Mouse (Mus musculus) retina, postnatal 7 days (tissue): ENCODE measurements around the gene Spata25.
"Not testable (repeated sequence)": the region's sequence is repeated elsewhere in the genome, so short reads cannot be mapped to it uniquely, and the experiment has no call there.

Experiments
- DNase-seq: peaks from one replicate; pipeline ENCODE4 v3.0.0-alpha.2; 2012; ENCODE audit warnings: low read depth, low spot score

Spata25 gene

DNA sequence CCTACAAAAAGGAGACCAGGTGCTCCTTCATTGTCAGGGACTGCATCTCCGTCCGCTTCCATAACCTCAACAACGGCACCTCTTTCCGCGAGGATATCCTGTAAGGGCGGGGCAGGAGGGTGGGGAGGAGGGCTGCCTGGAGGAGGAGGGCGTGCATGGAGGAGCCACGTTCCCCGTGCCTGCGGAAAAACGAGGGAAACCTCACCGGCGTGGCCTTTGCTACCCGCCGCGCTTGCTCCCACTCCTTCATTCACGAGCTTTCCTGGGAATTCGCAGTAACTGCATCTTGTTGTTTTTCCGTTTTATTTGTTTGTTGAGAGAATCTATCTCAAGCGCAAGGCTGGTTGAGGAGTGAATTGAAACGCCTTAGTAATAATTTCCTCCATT lies 23.0 kb downstream of the Spata25 start:
- DNase-seq: no peak

DNA sequence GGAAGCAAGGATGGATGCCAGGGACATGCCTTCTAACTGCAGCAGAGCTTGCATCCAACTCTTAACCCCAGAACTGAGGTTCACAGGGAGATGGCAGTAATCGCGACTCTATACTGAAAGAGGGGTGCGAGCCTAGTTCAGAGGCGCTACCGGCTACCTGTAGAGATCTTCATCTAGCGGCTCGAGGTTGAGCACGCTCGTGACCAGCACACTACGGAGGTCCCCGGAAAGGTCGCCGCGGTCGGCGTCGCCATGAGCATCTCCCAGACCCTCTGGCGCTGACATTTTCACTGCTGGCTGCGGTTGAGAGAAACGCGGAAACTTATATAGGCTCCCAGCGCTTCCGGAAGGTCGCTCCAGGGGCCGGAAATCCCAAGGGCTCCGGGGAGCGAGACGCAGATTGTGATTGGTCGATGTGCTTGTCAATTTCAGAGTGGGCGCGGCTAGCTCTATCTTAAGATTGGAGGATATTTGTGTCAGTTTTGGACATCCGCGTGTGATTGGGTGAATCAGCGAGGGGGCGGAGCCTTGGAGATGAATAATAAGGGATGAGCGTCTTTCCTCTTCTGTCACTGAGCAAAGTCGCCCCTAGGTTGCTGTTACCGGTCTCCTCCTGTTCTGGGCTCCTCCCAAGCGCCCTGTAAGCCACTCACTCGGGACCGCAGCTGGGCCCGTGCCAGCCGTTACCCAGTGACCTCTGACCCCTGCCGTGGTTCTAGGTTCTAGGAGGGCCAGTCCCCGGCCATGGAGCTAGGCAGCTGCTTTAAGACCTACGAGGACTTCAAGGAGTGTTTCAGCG lies 23.6 kb downstream of the Spata25 start, which contains the start of the genes Acot8 and Zswim3:
Gene Acot8 (minus strand): TSS at position 350 of the 799 bp plus-strand sequence.
Gene Zswim3 (plus strand): TSS at position 566 of the 799 bp plus-strand sequence.
- DNase-seq: peak; percentile 99

DNA sequence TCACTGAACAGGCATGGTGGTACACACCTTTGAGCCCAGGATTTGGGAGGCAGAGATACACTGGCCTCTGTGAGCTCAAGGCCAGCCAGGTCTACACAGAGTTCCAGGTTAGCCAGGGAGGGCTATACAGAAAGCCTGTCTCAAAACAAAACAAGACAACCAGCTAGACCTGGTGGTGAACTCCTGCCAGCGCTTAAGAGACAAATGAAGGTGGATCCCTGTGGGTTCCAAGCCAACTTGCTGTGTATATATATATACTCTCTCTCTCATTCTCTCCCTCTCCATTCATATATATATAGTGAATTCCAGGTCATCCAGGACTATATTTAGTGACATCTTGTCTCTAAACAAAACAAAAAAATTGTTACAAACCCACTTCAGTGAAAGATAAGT lies 24.4 kb downstream of the Spata25 start:
- no peak for DNase-seq

DNA sequence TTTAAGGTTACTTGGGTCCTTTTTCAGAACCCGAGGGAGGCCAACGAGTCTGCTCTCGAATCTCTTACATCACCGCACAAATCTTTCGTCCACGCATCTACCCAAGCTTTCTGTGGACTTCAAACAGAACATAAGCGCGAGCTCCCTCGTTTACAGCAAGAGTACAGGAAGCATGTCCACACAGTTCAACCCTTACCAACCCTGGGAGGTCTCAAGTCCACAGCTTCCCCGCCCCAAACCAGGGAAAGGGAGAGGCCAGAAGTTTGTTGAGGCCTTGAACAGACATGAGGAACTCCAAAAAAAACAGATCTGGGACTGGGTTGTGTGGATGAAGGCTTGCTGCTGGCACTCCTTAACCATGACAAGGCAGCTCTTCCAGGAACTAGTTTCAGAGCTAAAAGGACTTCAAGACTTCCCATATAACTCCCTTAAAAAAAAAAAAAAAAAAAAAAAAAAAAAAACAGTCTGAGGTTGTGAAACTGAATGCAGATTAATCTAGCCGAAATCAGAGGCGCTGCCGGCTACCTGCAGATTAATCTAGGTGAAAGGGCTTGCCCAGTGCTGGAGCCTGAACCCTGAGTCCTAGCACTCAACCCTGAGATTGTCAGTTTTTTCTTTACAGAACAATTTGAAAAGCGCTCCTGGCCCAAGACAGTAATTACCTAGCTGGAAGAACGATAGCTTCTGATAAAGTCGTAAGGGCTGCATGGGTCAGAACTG lies 25.0 kb downstream of the Spata25 start:
- no peak for DNase-seq

DNA sequence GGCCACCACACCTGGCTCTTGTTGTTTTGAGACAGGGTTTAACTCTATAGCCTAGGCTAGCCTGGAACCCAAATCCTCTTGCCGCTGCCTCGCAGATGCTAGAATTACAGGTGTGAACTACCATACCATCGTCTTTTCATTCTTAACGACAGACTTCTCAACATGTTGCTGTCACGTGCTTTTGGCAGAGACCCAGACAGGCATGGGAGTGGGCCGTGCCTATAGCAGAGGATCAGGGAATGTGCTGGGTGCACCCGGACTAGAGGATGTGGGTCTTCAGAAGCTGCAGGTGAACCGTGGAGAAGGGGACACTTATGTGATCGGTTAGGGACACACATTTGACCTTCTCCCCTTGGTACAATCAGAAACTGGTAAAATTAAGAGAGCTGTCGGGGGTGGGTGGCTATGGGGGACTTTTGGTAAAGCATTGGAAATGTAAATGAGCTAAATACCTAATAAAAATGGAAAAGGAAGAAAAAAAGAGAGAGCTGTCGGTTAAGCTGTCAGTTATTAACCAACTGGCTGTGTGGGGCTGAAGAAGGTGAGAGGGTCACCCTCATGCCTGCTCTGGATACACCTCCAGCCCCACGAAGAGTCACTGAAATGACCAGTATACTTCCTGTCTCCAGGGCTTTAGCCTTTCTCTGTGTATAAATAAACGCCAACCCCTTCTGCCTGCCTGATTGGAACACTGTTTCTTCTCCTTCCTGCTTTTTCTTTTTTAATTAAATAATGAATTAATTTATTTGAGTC lies 27.9 kb downstream of the Spata25 start:
- no peak for DNase-seq

DNA sequence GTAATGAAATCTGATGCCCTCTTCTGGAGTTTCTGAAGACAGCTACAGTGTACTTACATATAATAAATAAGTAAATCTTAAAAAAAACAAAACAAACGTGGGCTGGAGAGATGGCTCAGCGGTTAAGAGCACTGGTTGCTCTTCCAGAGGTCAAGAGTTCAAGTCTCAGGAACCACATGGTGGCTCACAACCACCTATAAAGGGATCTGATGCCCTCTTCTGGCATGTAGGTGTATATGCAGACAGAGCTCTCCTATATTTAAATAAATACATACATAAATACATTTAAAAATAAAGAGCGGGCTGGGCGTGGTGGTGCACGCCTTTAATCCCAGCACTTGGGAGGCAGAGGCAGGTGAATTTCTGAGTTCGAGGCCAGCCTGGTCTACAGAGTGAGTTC lies 29.8 kb downstream of the Spata25 start:
- not testable (repeated sequence) for DNase-seq

DNA sequence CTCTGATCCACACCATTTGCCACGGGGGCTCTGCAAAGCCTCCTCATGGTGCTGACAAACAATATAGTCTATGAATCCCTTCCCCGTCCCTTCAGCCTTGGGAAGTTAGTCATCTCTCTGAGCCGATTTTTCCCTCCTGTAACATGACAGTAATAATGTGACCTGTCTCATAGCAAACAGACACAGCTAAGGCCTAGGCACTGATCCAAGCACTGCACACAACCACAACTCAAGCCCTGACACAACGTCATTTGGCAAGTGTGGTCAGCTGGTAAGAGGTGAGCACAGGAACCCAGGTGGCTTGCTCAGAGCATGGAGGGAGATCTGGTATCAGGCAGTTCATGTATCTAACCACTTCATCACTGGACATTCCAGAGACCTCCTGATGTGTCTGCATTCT lies 32.5 kb downstream of the Spata25 start:
- DNase-seq: no peak

DNA sequence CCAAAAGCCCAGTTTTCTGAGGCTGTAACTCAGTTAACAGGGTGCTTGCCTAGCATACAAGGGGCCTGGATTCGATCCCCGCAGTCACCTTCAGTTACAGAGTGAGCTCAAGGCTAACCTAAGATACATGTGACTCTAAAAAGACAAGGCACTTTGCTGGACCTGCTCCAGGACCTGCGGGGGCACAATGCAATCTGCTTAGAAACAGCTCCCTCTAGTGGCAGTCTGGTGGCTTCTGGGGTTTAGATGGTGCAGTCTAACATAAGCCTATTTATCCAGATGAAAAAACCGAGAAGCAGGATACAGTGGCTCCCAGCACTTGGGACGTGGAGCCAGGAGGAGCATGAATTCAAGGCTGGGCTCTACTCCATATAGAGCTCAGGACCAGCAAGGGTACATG lies 34.0 kb downstream of the Spata25 start:
- DNase-seq: peak; percentile 91

DNA sequence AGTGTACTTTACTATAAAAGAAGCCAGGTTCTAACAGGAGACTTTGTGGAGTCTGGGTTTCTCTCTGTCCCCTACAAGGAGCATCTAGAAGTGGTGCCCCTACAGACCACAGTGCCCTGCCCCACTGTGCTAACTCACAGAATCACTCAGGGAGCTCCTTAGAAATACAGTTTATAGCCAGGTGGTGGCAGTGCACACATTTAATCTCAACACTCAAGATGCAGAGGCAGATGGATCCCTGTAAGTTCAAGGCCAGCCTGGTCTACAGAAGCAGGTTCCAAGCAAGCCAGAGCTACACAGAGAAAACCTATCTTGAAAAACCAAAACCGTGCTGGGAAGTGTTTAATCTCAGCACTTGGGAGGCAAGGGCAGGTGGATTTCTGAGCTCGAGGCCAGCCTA lies 34.6 kb downstream of the Spata25 start:
- DNase-seq: no peak

DNA sequence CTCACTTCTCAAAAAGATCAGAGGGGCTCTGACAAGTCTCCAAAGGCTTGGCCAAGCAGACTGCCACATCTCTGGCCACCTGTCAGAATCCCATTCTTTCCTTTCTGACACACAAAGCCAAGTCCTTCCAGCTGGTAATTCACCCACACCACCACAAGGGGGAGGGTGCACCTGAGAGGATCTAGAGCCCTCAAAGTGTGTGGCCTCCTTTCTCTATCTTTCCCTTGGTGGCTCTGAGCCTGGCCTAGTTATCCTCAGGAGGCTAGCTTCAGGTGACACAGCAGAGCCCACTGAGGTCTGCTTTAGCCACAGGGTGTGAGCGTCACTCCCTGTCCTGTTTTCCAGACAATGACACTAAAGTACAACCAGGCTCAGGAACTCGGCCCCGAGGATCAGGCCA lies 35.1 kb downstream of the Spata25 start:
- no peak for DNase-seq

DNA sequence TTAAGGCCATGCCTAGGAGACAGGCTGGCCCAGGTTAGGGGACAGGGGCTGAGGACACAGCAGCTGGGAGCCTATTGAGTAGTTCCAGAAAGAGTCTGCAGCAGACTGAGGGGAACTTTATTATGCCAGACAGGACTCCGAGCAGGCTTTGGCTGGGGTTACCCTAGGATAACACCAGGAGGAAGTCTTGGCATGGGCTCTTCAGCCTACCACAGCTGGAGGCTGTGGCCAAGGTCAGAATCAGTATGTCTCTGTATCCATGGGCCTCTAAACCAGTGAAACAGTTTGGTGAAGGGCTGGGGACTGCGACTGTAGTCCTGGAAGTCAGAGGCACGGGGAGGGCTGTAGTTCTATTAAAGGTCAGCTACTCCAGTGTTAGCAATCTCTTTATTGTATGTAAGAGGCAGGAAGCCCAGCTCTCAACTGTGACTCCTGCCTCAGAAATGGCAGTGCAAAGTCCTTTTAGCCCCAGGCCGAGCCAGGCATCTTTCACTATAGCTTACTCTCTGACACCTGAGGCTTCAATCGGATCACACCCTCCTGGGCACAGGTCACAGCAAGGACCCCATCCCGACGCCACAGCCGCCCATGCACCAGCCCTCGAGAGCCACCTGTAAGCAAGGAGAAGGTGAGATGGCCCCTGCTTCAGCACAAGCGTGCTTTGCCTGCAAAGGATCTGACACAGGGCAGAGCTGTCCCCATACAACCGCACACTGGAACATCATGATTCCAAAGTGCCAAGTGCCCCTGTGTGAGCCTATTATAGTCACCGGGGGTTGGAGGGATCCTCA lies 35.7 kb downstream of the Spata25 start:
- no peak for DNase-seq

DNA sequence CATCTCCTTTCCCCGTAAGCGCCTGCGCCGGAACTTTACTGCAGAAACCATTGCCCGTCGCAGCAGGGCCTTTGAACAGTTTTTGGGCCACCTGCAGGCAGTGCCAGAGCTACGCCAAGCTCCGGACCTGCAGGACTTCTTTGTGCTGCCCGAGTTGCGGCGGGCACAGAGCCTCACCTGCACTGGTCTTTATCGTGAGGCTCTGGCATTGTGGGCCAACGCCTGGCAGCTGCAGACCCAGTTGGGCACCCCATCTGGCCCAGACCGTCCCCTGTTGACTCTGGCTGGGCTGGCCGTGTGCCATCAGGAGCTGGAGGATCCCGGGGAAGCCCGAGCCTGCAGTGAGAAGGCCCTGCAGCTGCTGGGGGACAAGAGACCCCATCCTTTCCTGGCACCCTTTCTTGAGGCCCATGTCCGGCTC lies 36.5 kb downstream of the Spata25 start:
- DNase-seq: no peak

DNA sequence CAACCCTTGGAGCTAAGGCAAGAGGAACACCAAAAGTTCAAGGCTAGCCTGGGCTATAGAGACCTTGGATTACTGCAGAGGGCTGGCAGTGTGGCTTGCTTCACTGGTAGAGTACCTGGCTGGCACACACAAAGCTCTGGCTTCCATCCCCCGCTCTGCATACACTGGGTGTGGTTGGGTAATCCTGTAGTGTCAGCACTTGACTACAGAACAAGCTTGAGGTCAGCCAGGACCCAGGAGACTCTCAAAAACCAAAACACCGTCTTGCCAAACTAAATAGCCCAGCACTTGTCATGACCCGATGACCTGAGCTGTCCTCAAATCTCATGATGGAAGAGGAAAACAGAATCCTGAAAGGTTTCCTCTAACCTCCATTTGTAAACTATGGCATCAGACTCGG lies 37.9 kb downstream of the Spata25 start:
- no peak for DNase-seq

DNA sequence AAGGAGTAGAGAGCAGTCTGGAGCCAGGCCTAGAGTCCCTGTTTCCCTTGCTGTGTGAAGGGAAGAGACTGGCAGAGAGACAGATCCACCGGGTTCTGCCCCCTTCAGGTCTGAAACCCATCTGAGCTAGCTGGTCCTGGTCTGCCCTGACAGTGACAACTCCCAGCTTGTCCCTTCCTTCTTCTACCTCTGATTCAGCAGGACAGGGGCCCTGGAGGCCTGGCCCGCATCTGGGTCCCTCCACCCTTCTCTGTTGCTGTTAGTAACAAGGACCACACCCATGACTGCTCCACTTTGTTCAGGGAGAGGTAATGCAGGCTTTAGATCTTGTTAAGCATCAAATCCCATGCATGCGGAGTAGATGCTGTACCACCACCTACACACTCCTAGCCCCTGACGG lies 39.9 kb downstream of the Spata25 start:
- DNase-seq: no peak

DNA sequence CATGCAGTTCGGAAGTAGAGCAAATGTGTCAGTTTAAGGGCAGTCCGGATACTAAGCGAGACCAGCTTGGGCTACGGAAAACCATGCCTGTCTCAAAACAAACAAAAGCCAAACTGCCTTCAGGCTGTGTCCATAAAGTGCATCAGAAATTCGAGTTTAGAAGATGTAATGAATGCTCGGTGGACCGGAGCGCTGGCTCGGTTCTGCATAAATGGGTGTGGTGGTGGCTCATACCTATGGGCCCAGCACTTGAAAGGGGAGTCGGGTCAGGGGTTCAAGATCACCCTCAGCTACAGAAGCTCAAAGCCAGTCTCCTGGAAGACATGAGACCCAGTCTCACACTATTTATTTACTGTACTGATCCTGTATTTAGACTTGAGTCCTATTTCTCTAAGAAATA lies 40.6 kb downstream of the Spata25 start:
- DNase-seq: no peak

DNA sequence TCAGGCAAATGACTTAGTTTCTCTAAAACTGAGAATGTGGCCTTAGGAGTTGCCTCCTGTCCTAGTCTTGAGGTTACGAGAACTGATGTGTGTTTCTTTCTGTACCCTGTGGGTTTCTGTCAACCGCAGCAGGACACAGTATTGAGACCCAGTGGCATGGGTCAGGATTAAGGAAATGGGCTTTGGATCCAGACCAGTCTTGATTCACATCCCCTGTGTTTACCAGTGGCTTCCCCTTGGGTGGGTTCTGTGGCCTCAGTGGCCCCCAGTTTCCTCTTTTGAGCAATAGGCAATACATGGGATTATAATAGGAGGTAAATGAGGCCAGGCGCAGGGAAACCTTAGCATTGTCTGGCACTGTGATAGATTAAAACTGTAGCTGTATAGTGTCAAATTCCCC lies 41.3 kb downstream of the Spata25 start:
- no peak for DNase-seq

DNA sequence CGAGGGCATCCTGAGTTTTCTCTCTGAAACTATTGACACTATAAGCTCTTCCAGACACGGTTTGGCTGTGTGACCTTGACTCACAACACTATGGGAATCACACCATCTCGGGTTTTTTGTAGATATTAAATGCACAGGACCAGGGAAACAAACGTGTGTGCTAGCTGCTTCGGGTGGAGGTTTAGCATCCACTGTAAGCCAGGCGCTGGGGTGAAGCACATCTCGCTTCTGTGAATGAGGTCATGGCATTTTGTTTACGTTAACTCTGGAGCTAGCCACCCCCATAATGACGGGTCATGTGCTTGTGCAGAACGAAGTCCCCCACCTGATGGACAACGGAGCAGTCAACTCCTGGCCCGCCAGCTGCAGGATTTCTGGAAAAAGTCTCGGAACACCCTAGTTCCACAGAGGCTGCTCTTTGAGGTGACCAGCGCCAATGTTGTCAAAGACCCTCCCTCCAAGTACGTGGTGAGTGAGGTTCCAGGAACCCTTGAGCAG lies 41.9 kb downstream of the Spata25 start:
- no peak for DNase-seq

DNA sequence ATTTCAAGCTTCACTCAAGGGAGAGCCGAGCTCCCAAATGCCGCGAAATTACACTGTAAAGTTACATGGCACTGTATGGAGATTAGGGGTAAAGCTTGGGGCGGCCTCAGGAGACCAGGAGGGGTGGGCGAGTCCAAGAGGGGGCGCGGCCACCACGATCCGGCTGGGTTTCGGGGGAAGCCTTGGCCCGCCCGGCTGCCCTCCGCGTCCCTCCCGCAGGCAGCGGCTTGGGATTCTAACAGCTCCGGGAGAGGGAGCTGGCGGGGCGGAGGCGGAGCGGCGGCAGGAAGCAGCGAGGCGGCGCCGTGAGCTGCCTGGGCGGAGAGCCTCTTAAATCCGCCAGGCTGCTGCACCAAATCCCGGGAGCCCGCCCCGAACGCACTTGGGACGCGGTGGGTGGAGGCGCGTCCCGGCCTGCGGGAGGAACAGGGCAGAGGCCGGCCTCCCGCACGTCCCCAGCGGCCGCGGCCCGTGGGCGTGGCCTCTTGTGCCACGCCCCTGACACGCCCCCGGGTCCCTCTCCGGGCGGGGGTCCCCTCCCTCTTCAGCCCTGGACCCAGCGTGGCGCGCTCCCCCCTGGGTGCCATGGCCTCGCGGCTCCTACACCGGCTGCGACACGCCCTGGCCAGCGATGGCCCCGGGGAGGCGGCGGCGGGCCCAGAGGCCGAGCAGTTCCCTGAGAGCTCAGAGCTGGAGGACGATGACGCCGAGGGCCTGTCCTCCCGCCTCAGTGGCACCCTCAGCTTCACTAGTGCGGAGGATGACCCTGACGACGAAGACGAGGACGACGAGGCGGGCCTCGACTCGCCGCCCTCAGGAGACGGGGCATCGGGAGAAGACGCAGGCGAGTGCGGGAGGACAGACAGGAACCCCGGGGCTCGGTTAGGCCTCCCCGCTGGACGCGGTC lies 42.6 kb downstream of the Spata25 start, which contains the start of gene Snx21:
Gene Snx21 (plus strand): TSS at position 343 of the 907 bp plus-strand sequence.
- peak; percentile 84 for DNase-seq

DNA sequence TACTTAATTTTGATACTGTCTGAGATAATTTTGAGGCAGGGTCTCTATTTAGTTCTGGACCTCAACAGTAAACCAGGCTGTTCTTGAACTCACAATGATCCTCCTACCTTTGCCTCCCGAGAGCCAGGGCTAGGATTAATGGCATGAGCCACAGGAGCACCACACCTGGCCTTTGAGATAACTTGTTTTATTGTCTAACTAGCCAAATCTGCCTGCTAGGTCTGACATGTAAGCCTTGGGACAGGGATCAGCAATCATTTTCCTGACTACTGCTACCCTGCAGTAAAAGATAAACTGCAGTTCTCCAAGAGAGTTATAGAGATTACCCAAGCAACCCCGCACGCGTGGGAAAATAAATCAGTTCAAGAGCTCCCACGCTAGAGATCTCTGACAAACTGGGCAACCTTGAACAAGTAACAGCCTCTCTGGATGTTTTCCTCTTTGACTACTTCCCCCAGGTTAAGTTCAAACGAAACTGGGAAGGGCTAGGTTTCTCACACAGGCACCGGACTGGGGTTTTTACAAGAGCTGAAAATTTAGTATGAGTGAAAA lies 43.4 kb downstream of the Spata25 start:
- DNase-seq: no peak
